8 mouse cellular contexts compared by ENCODE assay signal in genomic region chr5:103692531-103693040, GRCm38 (mm10). TPM values are rescaled to one million over a fixed set of nuclear protein-coding genes. Genes with fewer than 3 reads are reported as not detected.
DNase-seq lines count a peak whose midpoint lies in the region; ATAC-seq and TF ChIP-seq lines count a peak whose summit lies in the region.

No protein-coding gene starts in this region.

- WGBS in forebrain, embryonic 10.5 days: 0% methylated on average over 34 of the region's 34 CpGs

- peak; percentile 44 for ATAC-seq in inflammation-experienced regulatory T-cells, adult 6 months

- no peak for TF ChIP-seq CTCF in E14TG2a.4 (conservative IDR thresholded peaks at IDR 0.05; ENCODE audit: low read length)

- H3K36me3 ChIP-seq in E14TG2a.4 (ENCODE audit: insufficient read depth, low read length): peaks cover 9% of the 10 kb centered on the region; the same call in 1 of the 2 replicates
- no peaks in the 10 kb centered on the region for H3K36me3 ChIP-seq in forebrain, embryonic 10.5 days (replicated peaks)

- H3K4me1 ChIP-seq in E14TG2a.4 (replicated peaks; ENCODE audit: low read depth, low read length): peaks cover 72% of the 10 kb centered on the region
- peaks cover 32% of the 10 kb centered on the region for H3K4me1 ChIP-seq in forebrain, embryonic 10.5 days

- no peaks in the 10 kb centered on the region for H3K9me3 ChIP-seq in E14TG2a.4 (ENCODE audit: low read length)
- H3K9me3 ChIP-seq in forebrain, embryonic 10.5 days: no peaks in the 10 kb centered on the region

- H3K4me3 ChIP-seq in E14TG2a.4 (replicated peaks; ENCODE audit: low read length): peak overlapping the region; percentile 95
- peak overlapping the region; percentile 73 for H3K4me3 ChIP-seq in forebrain, embryonic 10.5 days

- peak; percentile 34 to 36 for DNase-seq in adrenal gland, postnatal 36 days
- no peak for DNase-seq in adrenal gland, adult (ENCODE audit: inconsistent age in 2 of 2, low spot score in 1 of 2)
- no peak for DNase-seq in forebrain, embryonic 10.5 days (ENCODE audit: extremely low spot score, low spot score)
- peak; percentile 42 for DNase-seq in lung, postnatal 10 days
- no peak for DNase-seq in cerebellum, postnatal 4 days (ENCODE audit: low spot score in 2 of 2)
- no peak for DNase-seq in cerebellum, postnatal 36 days

- H3K27ac ChIP-seq in forebrain, embryonic 10.5 days: peak overlapping the region; percentile 51

- H3K27me3 ChIP-seq in E14TG2a.4 (ENCODE audit: insufficient read depth, low read length): no peaks in the 10 kb centered on the region
- H3K27me3 ChIP-seq in forebrain, embryonic 10.5 days (ENCODE audit: poor library complexity, severe bottlenecking): peaks cover 65% of the 10 kb centered on the region

RNA-seq across cellular contexts. Expression of gene Aff1, which starts 0.4 kb away (rescaled TPM):
- 10 to 100 TPM; 40.8 to 44.1 TPM for total RNA-seq in adrenal gland, postnatal 36 days (2021)
- 4.3 and 5.1 TPM in 2 replicates for polyA plus RNA-seq in forebrain, embryonic 10.5 days (2016; fragmentation: Nextera tagmentation; extraction: Ambion mirVana)
- 10 to 100 TPM in 2 of 3 experiments, 1 to 10 TPM in 1; 5.7 to 17.9 (median 12.0) TPM for polyA plus RNA-seq in inflammation-experienced regulatory T-cells, adult 6 months (2017; shearing (Covaris generic))

RNA-seq across cellular contexts. Expression of gene 1700016H13Rik, which starts 36.8 kb away (rescaled TPM):
- total RNA-seq in adrenal gland, postnatal 36 days (2021): not detected
- polyA plus RNA-seq in forebrain, embryonic 10.5 days (2016; fragmentation: Nextera tagmentation; extraction: Ambion mirVana): 0.14 and 0.24 TPM in 2 replicates
- not detected for polyA plus RNA-seq in inflammation-experienced regulatory T-cells, adult 6 months (2017; shearing (Covaris generic))

Comparison
In these comparisons a context has a peak if more than half of its experiments do, and no peak if none do; other contexts are left out.
1. DNase-seq: peak in adrenal gland, postnatal 36 days (2 of 2) and lung, postnatal 10 days (single experiment); none in adrenal gland, adult (0 of 2), forebrain, embryonic 10.5 days (single experiment), cerebellum, postnatal 4 days (0 of 2) and cerebellum, postnatal 36 days (0 of 2).